Mouse (Mus musculus) v-Abl transformed pro-B cells (cell line): Measurements from ENCODE around the gene Slc1a5.

ENCODE experiments used
- in situ Hi-C, 2 experiments: fragments of 400-800 bp; cut with MboI; formaldehyde crosslinking; loops; one replicate each; pipeline ENCODE4 v1.15.1; 2025; ENCODE audit not compliant: unreplicated experiment in 2 of 2

Gene Slc1a5

DNA sequence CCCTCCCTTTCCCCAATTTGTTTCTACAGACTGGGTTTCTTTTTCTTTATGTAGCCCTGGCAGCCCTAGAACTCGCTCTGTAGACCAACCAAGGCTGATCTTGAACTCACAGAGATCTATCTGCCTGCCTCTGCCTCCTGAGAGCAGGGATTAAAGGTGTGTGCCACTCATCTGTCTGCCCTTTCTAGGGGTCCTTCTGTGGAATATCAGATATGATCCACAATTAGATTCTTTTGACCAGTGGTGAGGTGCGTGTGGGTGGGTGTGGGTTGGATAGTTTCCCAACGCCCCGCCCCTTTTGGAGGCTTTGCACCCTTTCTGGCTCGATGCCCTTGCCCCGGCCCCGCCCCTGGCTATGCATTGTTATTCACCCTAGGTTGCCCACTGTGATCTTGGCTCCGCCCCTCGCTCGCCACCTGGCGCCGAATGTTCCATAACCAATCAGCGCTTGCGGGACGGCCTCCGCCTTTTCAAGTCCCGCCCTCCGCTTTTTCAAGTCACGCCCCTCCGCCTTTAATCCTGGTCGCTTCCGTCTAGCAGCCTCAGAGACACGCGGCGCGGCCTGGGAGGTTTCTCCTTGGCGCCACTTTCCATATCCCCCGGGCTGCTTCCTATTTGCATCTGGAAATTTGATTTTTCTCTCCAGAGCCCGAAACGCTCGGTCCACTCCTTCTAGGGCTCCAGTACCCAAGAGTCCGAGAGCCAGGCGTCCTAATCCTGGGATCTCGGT, at the start of gene Slc1a5:
Slc1a5 (plus strand) TSS at position 516 of the 730 bp plus-strand sequence.
- in situ Hi-C loops, result loop anchor here in 1 of 2 experiments (5.0 kb wide), 1 partner anchor 34 kb away; no protein-coding TSS in a partner anchor

DNA sequence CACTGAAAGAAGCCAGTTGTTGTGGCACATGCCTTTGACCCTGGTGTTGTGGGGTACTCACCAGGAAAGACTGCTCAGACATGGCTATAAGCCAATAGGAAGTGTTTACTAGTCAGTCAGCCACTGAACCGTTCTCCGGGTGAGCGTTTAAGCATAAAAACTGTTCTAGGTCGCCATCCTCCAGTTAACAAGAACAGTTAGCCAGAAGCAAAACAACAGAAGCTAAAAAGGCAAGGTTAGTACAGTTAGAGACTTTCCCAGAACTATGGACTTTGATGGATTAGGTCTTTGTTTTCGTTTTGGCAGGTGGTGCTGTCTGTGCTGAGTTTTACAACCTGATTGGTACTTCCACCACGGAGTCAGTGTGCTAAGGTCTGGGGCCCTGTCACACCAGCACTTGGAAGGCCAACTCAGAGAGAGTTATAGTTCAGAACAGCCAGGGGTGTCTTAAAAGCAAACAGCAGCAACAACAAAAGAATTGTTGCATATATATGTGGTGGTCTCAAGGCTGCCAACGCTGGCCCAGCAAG, 49.2 kb upstream of the Slc1a5 start:
- in situ Hi-C loops, result loop anchor here in 1 of 2 experiments (5.0 kb wide), 2 partner anchors 35 to 100 kb away; no protein-coding TSS in a partner anchor

GRCm38 (mm10) chr7:16737606-16738072, 43.5 kb upstream of the Slc1a5 start:
- in situ Hi-C loops, result no loop called here

DNA sequence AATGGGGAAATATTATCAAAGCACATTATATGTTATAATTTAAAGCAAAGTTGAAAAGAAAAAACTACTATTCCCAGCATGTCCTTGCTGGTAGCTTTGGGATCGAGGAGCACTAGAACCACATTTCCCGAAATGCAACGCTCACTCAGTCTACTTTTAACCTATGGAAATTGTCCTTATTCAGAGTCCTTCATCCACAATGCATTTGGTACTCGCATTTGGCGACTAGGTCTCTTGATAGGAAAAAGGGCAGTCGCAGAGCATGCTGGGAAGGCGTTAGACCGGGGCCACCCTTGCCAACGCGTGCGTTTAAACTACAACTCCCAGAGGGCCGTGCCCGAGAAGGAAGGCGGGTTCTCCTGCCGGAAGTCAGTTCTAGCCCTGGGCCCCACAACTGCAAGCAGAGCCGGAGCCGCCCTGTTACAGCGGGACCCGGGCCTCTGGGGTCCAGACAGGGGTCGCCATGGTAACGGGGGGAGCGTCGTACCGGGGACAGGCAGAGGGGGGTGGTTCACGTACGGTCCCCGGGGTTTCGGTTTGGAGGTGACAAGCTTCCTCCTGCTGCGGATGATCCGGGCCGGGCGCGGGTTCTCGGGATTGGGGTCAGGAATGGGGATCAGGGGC, 43.0 kb upstream of the Slc1a5 start, which contains the start of gene Ap2s1:
Ap2s1 (plus strand) TSS at position 338 of the 624 bp plus-strand sequence.
- in situ Hi-C loops, result no loop called here

- in situ Hi-C loops, result no loop called here
Measured at GRCm38 (mm10) chr7:16739056-16739604, 42.0 kb upstream of the Slc1a5 start.

- in situ Hi-C loops, result loop anchor here (5.0 to 10.0 kb wide), 4 partner anchors 37 to 149 kb away; partner anchors contain the start of genes Gng8 (in 1 of the 2) and Slc1a5 (in 1 of the 2)
Measured at GRCm38 (mm10) chr7:16745373-16745772, 35.8 kb upstream of the Slc1a5 start.

- in situ Hi-C loops, result loop anchor here (5.0 to 10.0 kb wide), 4 partner anchors 36 to 149 kb away; partner anchors contain the start of genes Gng8 (in 1 of the 2) and Slc1a5 (in 1 of the 2)
Measured at GRCm38 (mm10) chr7:16746093-16746492, 35.0 kb upstream of the Slc1a5 start.

- in situ Hi-C loops, result loop anchor here (5.0 to 10.0 kb wide), 4 partner anchors 35 to 147 kb away; partner anchors contain the start of genes Gng8 (in 1 of the 2) and Slc1a5 (in 1 of the 2)
Measured at GRCm38 (mm10) chr7:16747656-16748055, 33.5 kb upstream of the Slc1a5 start.

DNA sequence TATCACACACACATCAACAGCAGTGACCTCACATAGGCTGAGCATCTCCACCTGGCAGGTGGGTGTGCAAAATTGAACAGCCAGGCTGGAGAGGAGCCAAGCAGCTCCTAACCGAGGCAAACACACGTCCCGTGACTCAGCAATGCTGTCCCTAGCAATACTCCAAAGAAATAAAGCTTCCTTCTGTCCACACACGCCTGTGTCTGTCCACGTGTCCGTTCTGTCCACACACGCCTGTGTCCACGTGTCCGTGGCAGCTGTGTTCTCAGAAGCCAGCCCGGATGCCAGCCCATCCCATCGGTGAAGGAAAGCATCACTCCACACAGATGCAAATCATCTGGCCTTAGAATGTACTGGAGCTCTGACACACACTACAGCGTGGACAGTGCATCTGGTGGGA, 29.1 kb upstream of the Slc1a5 start:
- in situ Hi-C loops, result no loop called here

- in situ Hi-C loops, result no loop called here
Measured at GRCm38 (mm10) chr7:16755362-16756017, 25.6 kb upstream of the Slc1a5 start.

- in situ Hi-C loops, result no loop called here
Measured at GRCm38 (mm10) chr7:16758872-16759574, 22.1 kb upstream of the Slc1a5 start.

- in situ Hi-C loops, result no loop called here
Measured at GRCm38 (mm10) chr7:16760292-16760691, 20.8 kb upstream of the Slc1a5 start.

GRCm38 (mm10) chr7:16761005-16761481, 20.1 kb upstream of the Slc1a5 start:
- in situ Hi-C loops, result no loop called here

DNA sequence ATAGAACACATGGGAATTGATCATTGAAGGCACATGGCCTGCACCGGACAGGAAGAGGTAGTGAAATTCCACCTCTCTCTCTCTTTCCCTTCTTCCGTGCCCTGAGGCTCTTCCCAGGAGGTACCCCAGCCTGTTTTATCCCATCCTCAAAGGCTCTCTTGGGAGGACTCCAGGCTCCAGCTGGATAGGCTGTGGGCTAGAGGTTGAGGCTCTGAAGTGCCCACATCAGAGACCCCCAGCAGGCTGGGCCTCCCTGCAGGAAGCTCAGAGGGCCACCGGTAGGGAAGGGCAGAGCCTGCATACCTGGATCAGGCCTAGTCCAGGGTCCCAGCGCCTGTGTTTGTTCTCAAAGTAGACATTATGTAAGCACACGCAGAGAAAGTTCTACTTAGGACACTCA, 19.5 kb upstream of the Slc1a5 start:
- in situ Hi-C loops, result no loop called here

GRCm38 (mm10) chr7:16763463-16764218, 17.5 kb upstream of the Slc1a5 start:
- in situ Hi-C loops, result no loop called here

GRCm38 (mm10) chr7:16766443-16766842, 14.7 kb upstream of the Slc1a5 start:
- in situ Hi-C loops, result no loop called here

DNA sequence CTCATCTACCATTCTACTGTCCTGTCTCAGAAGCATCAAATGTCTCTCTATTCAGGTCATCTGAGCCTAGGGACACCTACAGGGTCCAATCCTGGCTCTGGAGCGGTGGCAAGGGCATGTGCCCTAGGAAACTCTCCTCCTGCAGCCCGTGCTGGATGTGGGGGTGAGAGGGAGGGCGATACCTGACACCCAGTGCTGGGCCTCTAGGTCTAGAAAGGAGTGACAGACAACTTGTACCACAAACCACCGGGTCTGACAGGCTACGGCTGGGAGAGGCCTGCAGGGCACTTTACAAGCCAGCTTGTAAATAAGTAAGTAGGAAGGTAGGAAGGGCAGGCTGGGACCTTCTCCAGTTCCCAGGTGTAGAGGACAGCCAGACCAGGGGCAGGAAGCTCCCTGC, 5.3 kb upstream of the Slc1a5 start:
- in situ Hi-C loops, result no loop called here

DNA sequence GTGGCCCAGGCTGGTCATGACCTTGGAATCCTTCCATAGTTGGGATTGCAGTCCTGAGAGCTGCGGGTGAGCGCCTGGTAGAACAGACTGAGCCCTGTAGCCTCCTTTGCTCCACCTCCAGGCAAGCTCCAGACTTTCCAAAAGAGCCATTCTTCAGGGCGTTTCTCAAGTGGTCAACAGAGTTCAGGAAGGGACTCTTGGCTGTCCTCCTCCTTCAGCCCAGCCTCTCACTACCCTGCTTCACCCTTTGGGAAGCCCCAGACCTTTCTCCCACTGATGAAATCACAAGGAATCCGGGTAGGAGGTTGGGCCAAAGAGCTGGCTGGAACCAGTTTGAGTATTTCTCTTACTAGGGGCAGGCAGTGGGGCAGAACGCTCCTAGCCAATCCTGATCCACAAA, 1.1 kb upstream of the Slc1a5 start:
- in situ Hi-C loops, result loop anchor here in 1 of 2 experiments (5.0 kb wide), 1 partner anchor 33 kb away; no protein-coding TSS in a partner anchor

GRCm38 (mm10) chr7:16781555-16781815, 345 bp downstream of the Slc1a5 start:
- in situ Hi-C loops, result loop anchor here in 1 of 2 experiments (5.0 kb wide), 1 partner anchor 34 kb away; no protein-coding TSS in a partner anchor
